Mouse (Mus musculus) adrenal gland, postnatal 36 days (tissue): ENCODE measurements around the gene Lyrm9. TPM values are rescaled to one million over a fixed set of nuclear protein-coding genes. Genes with fewer than 3 reads are reported as not detected.

ENCODE experiments used
- DNase-seq, 2 experiments: peaks; one replicate each; pipeline ENCODE4 v3.0.0; 2021; ENCODE audit warnings: mixed read lengths in 1 of 2
- long read RNA-seq, 2 experiments: library from polyadenylated mRNA; stranded (forward); transcript quantifications; one replicate each; pipeline ENCODE4 v2.0.0; 2021; ENCODE audit warnings: borderline sequencing depth in 2 of 2
- total RNA-seq, 2 experiments: library from RNA; stranded (reverse); gene quantifications; 2 replicates each; pipeline ENCODE4 v1.2.3; 2021

Gene Lyrm9
- 10 to 100 TPM; 36.7 to 55.7 TPM for total RNA-seq
- long read RNA-seq, experiment 1, full-length matches to known transcripts: 39 of 52 reads
- long read RNA-seq, experiment 1, partial matches to known transcripts: 4 of 52 reads
- long read RNA-seq, experiment 1, other reads (novel, unspliced or antisense): 9 of 52 reads
- long read RNA-seq, experiment 2, full-length matches to known transcripts: 18 of 18 reads
- long read RNA-seq, experiment 2, partial matches to known transcripts: 0 of 18 reads
- long read RNA-seq, experiment 2, other reads (novel, unspliced or antisense): 0 of 18 reads

DNA sequence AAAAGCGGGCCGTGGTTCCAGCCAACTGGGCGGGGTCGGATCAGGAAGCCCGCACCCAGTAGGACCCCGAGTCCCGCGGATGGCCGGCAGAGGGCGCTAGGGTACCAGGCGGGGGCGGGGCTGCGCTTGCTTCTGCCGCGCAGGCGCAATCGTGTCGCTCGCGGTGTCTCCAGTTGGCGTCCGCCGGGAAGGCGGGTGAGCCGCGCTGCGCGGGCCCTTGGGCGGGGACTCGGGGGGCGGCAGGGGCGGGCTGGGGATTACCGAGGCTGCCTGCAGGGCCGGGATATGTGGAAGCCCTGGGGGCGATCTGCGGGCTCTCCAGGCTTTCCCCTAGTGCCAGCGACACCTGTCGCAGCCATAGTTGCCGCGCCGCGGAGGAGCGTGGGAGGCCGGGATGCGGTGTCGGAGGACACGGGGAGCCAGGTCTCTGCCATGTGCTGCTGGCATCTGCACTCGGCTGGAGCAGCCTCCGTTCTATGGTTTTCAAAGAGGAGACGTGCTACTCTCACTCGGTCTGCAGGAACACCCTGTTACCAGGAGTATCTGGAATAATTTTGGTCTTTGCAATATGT, at the start of gene Lyrm9:
Gene Lyrm9 (plus strand): TSS at position 143 of the 572 bp plus-strand sequence.
- peak; percentile 97 for DNase-seq

DNA sequence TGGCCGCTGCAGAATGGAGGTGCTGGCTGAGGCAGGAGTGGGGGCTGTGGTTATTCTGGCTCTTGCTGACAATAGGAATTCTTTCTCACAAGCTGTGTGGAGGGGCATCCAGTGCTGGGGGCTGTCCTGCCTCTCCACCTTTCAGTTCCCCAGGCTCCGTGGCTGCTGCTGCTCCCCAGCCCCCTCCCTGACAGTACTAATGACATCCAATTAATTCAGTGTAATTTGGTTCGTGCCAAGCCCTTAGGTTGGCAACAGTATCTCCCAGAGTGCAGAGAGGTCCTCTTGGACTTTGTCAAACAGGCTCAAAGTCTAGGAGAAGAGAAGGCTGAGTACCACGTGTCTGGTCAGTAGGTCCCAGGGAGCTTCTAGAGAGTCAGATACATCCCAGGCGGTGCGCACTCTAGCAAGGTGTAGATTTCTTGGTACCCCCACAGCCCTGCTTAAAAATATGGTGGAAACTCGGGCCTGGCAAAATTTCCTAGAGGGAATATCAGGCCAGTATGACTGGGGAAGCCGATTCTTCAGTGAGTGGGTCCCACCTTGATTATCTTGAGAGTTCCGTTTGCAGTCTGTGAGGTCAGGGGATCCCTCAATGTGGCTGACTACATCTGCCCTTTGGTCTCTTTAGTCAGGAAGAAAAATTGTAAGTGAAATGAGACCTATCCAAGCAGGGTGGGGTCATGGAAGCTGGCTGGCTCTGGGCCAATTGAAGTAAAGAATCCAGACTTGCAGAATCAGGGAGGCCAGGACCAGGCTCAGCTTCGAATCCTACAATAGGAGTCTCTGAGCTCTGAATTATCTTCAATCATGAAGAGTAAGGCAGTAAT, 48.3 kb upstream of the Lyrm9 start:
- DNase-seq: no peak

DNA sequence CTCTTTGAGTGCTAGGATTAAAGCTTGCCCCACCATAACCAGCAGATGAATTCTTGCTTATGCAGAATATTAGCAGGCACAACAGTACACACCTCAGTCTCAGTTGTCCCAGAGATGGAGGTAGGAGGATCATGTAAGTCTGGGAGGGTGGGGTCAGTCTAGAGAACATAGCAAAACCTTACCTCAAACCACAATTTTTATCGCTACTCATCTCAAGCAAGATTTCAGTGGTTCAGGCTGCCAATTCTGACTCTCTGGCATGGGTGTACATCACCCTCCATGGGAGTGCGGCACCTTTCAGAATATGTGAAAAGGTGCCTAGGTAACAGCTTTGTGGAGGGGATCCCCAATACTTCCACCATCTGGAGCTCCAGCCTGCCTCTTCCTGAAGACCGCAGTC, 46.4 kb upstream of the Lyrm9 start:
- DNase-seq: no peak

DNA sequence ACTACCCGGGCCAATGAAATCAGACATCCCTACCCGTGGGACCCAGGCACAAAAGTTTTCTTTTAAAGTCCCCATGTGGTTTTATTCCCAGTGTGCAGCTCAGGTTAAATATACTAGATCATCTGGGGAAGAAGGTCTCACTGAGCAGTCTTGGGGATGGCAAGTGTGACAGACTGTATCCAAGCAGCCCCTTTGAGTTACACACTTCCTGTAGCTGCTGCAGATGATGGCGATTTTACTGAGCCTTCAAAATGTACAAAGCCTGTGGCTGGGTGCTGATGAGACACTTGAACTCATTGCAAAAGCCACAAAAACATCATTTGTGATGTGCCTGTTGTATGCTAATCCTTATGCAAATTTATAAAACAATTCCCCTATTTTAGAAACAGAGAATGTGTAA, 45.8 kb upstream of the Lyrm9 start:
- no peak for DNase-seq

DNA sequence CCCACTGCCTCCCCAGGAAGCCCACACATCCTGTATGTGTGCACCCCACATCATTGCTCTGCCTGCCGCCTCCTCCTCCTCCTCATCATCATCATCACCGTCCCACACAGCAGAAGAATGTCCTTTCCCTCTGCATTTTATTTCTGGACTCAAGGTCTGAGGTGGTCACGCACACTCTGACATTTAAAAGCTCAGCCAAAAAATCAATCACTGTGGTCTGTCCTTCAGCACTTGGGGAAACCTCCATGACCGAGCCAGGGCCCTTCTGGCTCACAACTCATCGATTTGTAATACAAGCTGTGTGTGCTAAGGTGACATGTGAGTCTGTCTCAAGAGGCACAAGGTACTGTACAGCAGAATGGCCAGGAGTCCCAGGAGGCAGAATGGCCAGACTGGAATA, 44.1 kb upstream of the Lyrm9 start:
- peak; percentile 69 to 82 for DNase-seq

DNA sequence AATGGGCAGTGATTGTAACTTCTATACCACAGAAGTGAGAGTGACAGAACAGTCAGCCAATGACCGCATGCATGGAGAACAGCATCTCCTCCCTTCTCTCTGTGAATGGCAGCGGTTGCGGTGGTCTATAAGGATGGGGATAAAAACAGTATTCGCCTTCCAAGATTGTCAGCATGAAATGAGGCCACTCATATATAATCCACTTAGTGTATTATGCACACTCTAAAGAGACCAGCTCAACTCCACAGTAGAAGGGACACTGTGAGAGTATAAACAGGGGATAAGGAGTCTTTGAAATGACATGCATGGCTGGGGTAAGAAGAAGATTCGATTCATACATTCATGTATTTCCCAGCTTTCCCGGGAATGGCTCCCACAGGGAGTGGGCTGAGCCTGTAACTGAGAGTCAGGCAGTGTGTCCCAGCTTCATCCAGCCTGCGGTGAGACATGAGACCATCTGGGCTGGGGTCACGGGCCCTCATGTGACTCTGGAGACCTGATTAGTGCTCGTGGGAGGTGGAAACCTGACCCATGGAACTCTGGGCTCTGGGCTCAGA, 43.5 kb upstream of the Lyrm9 start:
- no peak for DNase-seq

DNA sequence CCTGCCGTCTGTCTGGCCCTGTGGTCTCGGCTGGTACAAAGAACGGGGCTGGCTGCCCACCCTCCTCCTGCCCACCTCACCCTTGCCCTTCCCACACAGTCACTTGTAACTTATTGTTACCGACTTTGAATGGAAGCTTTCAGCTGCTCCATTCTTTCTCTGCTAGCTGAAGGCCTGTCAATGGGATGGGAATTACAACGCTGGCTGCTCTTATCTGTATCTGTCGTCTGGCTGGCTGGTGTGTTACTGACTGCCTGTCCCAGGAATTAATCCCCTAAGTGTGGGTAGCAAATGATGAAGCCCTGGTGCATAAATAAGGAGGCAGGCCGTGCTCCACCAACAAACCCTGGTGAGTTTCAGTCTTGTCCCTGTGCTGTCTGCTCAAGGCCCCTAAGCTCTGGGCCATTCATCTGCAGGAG, 40.4 kb upstream of the Lyrm9 start:
- DNase-seq: no peak

DNA sequence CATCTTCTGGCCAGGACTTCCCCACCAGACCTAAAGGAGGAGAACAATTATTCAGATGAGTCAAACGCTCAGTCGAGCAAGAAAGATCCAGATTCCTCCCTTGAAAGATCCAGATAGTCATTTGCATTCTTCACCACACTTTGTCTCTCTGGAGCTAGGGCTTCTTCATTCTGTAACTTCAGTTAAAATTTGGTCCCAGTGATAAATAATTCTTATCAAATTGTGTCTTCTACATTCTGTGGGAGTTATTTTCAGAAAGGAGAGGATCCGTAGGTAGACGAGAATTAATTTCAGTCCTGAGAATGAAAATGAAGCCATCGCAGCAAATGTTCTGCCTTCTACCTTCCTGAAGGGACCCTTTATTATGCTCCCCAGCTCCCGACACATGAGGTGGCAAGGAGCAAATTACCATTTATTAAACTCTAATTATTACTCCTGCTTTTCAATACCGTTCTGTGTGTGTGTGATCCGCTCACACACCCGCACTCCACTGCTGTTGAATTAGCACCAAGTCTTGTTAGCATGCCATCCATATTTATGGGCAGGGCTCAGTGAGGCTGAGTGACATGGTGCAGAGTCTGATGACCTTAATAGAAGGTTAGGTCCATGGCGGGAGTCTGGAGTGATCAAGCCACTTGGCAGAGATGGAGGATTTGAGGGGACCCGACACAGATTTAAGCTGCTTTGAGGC, 36.9 kb upstream of the Lyrm9 start:
- no peak for DNase-seq

DNA sequence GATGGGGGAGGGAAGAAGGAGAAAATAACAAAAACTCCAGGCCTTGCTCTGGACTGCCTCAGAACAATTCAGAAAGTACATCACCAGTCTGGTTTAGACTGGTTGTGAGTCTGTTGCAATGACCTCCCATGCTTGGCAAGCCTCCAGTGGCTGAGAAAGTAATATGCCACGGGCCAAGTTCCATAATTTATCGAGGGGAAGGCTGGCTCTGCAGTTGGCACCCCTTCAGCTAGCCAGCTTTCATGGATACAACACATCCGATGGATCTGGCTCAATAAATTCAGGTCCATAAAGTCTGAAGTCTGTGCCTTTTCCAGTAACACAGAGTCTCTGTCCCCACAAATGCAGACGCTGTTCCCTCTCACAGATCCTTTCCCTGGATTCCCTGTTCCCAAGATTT, 34.8 kb upstream of the Lyrm9 start:
- peak; percentile 91 to 95 for DNase-seq

DNA sequence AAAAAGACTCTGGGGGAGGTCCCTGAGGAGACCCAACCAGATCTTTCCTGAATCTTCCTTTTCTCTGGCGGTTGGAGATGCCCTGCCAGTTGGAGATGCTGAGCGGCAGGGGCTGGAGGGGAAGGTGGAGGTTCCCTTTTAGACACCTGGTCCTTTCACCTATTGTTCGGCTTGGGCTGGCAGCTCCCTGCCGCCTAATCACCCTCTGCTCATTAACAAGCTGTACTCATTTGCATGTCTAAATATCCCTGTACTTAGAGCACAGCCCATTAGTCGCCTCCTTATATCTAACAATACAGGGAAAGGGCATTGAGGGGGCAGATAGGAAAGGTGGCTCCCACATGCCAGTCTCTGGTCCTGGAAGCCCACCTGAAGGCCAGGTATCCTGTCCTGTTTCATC, 34.3 kb upstream of the Lyrm9 start:
- DNase-seq: no peak

DNA sequence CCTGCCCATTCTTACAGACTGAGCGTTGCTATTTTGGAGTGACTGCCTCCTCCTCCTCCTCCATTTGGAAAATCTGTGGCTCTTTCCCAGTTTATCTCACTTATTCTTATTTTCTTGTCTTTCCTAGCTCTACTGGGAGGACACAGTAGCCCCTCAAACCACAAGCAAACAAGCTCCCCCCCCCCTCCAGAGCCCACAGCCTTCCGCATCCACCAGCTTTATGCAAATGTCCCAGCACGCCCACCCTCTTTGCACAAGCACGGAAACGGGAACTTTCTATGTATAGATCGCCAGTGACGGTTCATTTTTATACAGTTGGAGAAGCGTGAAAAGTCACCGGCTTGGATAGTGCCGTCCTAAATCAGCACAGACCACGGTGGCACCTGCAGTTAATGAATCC, 33.9 kb upstream of the Lyrm9 start:
- DNase-seq: no peak

DNA sequence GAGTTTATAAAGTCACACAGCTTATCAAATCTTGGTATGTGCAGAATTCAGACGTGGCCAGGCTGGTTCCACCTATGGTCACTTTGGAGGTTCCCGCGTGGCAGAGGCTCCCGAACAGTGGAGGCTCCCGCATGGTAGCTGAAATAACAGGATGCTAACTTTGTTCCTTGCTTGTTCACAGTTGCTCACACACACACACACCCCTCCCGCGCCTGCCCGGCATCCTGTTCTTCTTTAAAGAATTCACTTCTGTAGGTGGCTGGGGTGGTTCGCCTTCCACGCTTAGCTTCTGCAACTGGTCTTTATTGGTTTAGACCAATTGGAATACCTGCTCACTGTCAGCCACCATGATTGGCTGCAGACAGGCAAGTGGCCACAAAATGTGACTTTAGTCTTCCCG, 33.3 kb upstream of the Lyrm9 start:
- no peak for DNase-seq

DNA sequence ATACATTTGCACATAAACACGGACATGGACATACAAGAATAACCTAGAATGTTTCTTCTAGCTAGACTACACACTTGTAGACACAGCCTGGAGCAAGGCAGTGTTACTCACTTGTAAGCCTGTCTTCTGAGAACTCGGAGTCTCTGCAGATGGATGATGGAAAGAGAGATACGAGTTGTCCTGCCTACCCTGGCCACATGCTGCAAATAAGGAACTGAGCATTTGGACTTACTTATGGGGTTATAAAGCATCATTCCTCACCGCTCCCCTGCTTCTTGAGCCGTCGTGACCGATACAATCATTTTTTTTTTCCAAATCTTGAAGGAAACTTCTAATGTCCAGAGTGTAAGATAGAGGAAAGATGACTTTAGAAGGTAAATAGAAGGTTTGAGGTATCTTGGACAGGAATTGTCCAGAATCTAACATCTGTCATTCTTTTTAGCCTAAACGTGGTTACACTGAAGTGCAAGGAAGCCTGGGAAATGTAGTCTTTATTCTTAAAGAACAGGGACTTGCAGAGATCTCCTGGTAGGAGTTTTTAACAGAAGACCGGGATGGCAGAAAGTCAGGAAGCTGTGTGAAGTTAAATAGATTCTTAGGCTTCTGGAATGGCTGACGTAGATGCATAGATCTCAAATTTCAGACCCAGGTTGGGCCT, 30.2 kb upstream of the Lyrm9 start:
- DNase-seq: no peak

DNA sequence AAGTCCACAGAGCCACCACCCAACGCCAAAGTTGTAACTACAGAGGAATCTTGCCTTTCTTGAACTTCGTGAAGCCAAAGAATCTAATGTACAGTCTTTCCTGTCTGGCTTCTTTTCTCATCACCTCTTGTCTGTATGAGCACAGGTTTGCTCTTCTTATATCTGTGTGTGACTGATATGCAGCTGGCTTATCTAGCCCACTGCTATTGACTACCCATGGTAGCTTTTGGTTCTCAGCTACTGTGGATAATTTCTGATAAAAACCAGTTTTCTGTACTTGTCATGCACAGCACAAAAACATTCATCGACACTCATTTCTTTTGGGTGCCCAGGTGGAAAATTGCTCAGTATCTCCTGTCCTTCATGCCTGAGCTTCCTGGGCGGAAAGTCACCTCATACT, 25.3 kb upstream of the Lyrm9 start:
- no peak for DNase-seq

DNA sequence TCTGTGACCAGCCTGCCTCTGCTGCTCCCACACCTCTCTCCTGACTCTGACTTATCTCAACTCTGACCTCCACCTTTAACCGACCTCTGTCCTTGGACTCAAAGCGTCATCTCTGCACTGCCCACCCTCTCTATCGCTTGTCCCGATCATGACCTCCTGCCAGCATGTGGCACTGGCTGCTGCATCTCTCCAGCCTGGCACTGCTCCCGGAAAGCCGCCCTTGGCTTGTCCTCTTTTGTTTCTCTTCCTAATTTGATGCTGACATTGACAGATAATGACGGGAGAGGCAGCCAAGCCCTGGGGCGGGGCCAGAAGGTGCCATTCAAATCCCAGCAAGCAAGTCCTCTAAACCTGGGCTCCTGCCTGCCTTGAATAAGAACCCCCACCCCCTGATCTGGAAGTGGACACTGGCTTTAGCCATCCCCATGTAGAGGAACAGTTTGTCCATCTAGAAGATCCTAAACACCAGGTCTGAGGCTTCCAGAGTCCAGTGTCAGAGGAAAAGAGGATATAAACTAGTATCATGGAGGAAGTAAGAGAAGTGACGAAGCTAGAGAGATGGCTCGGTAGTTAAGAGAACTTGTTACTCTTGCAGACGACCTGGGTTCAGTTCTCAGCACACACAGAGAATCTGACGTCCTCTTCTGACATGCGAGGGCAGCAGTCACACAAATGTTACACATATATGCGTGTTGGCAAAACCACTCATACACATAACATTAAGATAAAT, 22.6 kb upstream of the Lyrm9 start:
- peak; percentile 96 to 98 for DNase-seq

DNA sequence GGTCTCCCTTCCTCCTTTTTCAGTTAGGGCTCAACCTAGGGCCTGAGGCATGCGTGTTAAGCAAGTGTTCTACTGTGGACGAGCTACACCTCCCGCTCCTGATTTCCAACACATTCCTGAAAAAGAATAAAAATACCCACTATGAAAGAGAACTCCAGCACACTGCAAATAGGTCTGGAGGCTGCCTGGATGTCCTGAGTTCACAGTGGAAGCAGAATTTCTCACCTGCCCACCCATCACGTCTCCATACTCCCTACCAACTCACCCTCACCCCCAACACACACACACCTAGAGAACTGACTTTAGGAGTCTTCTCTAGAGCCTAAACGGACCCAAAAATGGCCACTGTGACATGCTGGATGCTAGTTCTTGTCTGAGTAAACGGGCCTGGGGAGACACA, 21.8 kb upstream of the Lyrm9 start:
- DNase-seq: no peak

DNA sequence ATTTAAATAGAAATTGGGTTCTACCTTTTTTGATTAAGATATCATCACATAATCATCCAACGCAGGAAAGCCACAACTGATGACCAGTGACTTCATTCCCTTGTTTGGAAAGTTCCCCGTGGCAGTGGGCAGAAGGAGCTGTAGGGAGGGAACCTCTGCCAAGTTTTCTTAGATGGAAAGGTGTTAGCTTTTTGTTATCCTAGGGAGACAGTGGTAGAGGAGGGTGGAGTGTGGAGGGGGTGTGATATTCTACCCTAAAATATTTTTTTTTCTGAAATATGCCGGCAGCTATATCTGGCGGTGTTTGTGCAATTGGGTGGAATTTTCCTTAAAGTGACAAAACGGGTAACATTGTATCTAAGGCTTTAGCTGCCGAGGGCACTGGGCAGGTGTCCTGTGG, 21.2 kb upstream of the Lyrm9 start:
- no peak for DNase-seq

DNA sequence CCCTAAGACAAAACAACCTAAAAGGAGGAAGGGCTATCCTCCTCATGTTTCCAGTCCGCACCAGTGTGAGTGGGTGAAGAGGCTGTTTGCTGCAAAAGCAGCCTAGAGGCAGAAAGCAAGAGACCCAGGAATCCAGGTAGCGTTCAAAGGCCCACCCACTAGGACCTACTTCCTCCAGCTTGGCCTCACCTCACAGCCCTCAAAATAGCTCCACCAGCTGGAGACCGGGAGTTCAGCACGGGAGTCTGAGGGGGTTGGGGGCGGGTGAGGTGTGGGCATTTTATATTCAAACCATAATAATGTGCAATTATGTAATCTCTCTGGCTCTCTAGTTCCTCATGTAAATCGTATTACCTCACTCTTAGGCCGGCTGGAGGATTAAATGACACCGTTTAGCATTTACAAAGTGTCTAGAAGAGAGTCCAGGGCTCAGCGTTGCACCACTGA, 20.7 kb upstream of the Lyrm9 start:
- no peak for DNase-seq

DNA sequence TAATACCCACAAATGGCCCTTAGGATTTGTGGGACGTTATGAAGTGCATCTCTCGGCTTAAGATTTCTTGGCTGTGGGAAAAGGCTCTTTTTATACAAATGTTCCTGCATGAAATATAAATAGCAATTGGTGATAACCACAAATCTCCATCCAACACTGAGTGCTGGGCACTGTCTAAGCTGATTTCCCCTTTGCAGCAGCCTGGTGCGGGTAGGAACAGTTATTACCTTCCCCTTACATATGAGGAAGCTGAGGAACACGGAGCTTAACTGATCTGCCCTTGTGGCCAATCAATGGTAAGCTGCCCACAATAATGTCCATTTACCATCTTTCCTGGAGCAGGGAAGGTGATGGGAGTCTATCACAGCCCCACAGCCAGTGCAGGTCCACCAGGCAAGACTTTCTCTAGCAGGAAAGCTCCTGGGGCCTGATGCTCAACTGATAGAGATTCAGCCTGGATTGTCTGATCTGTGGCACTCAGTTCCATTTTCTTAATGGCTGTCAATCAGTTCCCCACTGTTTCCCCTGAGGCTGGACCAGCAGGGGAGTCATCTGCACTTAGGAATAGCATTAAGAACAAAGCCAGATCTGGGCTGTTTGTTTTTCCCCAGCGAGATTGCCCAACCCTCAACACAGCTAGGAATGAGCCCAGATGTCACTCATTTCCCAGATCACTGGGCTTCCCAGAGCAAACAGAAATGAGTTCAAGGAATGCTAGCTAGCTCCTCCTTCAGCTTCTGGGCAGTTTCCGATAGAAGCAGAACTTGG, 18.9 kb upstream of the Lyrm9 start:
- no peak for DNase-seq

DNA sequence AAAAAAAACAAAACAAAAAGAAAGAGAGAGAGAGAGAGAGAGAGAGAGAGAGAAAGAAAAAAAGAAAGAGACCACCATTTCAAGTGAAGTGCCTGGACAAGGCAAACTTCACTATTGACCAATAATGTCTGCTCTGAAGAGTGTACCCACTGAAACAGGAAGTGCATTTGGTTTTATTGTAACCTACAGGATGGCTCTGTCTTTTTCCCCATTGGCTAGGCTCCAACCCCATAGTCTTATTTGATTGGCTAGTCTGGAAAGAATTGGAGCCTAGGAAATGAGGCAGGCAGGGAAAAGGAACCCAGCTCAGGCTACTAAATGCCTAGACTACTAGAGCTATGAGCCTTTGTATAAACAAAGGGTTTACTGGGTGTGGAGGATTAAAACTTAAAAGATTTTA, 17.0 kb upstream of the Lyrm9 start:
- no peak for DNase-seq
